Mouse (Mus musculus) spleen, adult 2 months (tissue): ENCODE results near the gene Asb4.

Experiments used
- CTCF ChIP-seq: fragments of 200-500 bp; IDR thresholded peaks from 2 replicates; pipeline ENCODE4 v1.5.1; 2011; ENCODE audit warnings: mild to moderate bottlenecking, inconsistent platforms; ENCODE audit not compliant: insufficient read depth, insufficient read length, insufficient replicate concordance; ENCODE audit errors: extremely low read depth
- POLR2A ChIP-seq: fragments of 200-500 bp; IDR thresholded peaks from 2 replicates; pipeline ENCODE4 v1.6.1; 2011; ENCODE audit warnings: low read depth, low read length, inconsistent platforms

- no peak for TF ChIP-seq POLR2A
- TF ChIP-seq CTCF: no peak
These were observed 22.8 kb upstream of the Asb4 start for GRCm38 (mm10) chr6:5360402-5360801.
